Mouse (Mus musculus) E14TG2a.4 (cell line): ENCODE measurements at regions not wholly inside any gene's neighbourhood (a gene's known extent, or its start where the extent isn't known, plus 50 kb on each side); places are given as distances from the start of the nearest gene placed in this dataset.

Source experiments
- H3K27me3 ChIP-seq: 2 replicates; pipeline ENCODE4 v1.6.1; 2014; ENCODE audit warnings: low read length, control low read depth; ENCODE audit not compliant: insufficient read depth
- H3K36me3 ChIP-seq: 2 replicates; pipeline ENCODE4 v1.6.1; 2014; ENCODE audit warnings: low read length, control low read depth; ENCODE audit not compliant: insufficient read depth
- H3K4me1 ChIP-seq: replicated peaks from 2 replicates; pipeline ENCODE4 v1.6.1; 2014; ENCODE audit warnings: low read depth, low read length, control low read depth
- H3K4me3 ChIP-seq: replicated peaks from 2 replicates; pipeline ENCODE4 v1.5.1; 2014; ENCODE audit warnings: mild to moderate bottlenecking, low read length
- H3K9me3 ChIP-seq: 2 replicates; pipeline ENCODE4 v1.6.1; 2014; ENCODE audit warnings: low read length, control low read depth
- CTCF ChIP-seq: conservative IDR thresholded peaks from 2 replicates; pipeline ENCODE4 v1.5.1; 2014; ENCODE audit warnings: low read length
- NANOG ChIP-seq: IDR thresholded peaks from 2 replicates; pipeline ENCODE4 v1.6.1; 2014; ENCODE audit warnings: borderline replicate concordance, low read length, mixed read lengths
- POU5F1 ChIP-seq: IDR thresholded peaks from 2 replicates; pipeline ENCODE4 v1.6.1; 2014; ENCODE audit warnings: low read length, borderline replicate concordance

- Histone ChIP-seq H3K36me3 (no peaks in the 10 kb centered on the region), H3K4me3 (no peak overlapping the region), H3K27me3 (peaks cover 29% of the 10 kb centered on the region), H3K4me1 (peaks cover 14% of the 10 kb centered on the region), H3K9me3 (no peaks in the 10 kb centered on the region)
- no peak for TF ChIP-seq POU5F1
- TF ChIP-seq CTCF, result peak; percentile 67
- no peak for TF ChIP-seq NANOG
Observed at GRCm38 (mm10) chr12:99084144-99084543, 163.8 kb downstream of the Ttc8 start.

- Histone ChIP-seq H3K9me3 (no peaks in the 10 kb centered on the region), H3K27me3 (peaks cover 32% of the 10 kb centered on the region), H3K4me1 (peaks cover 14% of the 10 kb centered on the region), H3K4me3 (no peak overlapping the region), H3K36me3 (no peaks in the 10 kb centered on the region)
- TF ChIP-seq NANOG (no peak), CTCF (no peak), POU5F1 (no peak)
Observed at GRCm38 (mm10) chr12:99087286-99087685, 166.9 kb downstream of the Ttc8 start.

DNA sequence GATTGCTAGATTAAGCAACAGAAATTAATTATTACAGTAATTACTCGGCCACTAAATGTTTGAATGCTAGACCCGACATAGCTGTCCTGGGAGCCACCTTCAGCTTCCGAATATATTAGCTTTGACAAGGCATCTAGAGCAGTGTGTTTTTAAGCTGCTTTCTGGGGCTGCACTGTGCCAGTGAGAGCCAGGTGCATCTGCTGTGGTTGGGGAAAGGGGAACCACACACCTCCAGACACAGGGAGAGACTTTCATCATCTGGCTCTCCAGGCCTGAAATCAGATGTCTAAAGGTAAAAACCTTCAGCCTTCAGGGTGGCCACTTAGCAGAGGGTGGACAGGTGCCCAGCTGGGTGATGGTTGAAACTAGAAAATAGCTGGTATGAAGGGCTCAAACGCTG lies 171.4 kb downstream of the Ttc8 start:
- Histone ChIP-seq H3K4me1 (no peaks in the 10 kb centered on the region), H3K4me3 (no peak overlapping the region), H3K27me3 (peaks cover 38% of the 10 kb centered on the region), H3K36me3 (no peaks in the 10 kb centered on the region), H3K9me3 (no peaks in the 10 kb centered on the region)
- TF ChIP-seq POU5F1, result no peak
- no peak for TF ChIP-seq NANOG
- no peak for TF ChIP-seq CTCF

GRCm38 (mm10) chr12:99093151-99093550 lies 172.8 kb downstream of the Ttc8 start:
- peaks cover 31% of the 10 kb centered on the region for H3K27me3 ChIP-seq
- H3K4me3 ChIP-seq, result no peak overlapping the region
- H3K36me3 ChIP-seq, result no peaks in the 10 kb centered on the region
- TF ChIP-seq CTCF (no peak), POU5F1 (no peak), NANOG (no peak)
- no peaks in the 10 kb centered on the region for H3K9me3 ChIP-seq
- H3K4me1 ChIP-seq, result peaks cover 9% of the 10 kb centered on the region

DNA sequence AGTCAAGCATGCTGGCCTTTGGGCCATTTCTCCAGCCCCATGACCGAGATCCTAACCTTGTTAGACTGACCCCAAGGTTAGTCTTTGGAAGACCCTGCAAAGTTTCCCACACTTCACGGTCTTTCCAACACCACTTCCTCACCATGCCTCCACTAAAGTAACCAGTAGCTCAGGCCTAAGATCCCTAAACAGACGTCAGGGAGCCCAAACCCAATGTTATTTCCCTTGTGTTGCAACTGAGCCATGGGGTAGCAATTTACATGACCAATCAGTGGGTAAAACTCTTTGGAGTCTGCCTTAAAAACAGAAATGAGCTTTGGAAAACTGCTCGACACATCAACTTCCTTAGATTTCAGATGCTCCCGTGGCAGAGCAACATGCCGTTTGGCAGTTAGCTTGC lies 173.6 kb downstream of the Ttc8 start:
- H3K4me3 ChIP-seq, result no peak overlapping the region
- TF ChIP-seq CTCF, result no peak
- TF ChIP-seq NANOG, result no peak
- TF ChIP-seq POU5F1, result no peak
- H3K27me3 ChIP-seq, result peaks cover 32% of the 10 kb centered on the region
- H3K4me1 ChIP-seq, result peaks cover 9% of the 10 kb centered on the region
- H3K9me3 ChIP-seq, result no peaks in the 10 kb centered on the region
- H3K36me3 ChIP-seq, result no peaks in the 10 kb centered on the region

DNA sequence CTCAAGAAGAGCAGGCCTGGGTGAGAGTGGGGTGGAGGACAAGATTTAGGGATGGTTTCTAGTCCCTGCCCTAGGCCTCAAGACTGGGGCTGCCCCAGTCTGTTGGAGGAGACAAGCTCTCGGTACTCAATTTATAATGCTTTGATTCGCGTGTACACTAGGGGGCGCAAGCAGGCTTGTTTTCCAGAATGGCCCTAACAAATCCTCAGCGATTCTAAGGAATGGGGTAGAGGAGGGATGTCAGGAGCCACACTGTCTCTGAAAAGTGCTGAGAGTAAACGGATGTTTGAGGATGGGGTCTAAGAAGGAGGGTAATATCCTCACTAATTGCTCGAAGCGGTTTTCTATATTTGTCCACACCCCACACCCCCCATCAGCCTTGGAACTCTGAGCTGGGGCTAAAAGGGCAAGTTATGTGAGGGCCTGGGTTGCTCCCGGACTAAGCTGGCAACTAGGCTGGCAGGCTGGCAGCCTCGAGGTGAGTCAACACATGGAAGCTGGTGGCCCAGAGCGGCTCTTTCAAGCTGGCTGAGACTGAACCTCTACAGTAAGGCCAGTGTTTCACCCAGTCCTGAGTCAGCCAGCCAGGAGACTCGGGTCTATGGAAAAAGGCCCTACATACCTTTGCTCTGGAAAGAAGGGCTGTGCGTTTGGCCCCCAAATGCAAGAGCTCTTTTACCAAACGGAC lies 176.7 kb downstream of the Ttc8 start:
- Histone ChIP-seq H3K36me3 (no peaks in the 10 kb centered on the region), H3K4me1 (peaks cover 9% of the 10 kb centered on the region), H3K27me3 (peaks cover 21% of the 10 kb centered on the region), H3K9me3 (no peaks in the 10 kb centered on the region), H3K4me3 (no peak overlapping the region; the same call in 1 of the 2 replicates)
- TF ChIP-seq CTCF, result peak; percentile 71
- no peak for TF ChIP-seq POU5F1

DNA sequence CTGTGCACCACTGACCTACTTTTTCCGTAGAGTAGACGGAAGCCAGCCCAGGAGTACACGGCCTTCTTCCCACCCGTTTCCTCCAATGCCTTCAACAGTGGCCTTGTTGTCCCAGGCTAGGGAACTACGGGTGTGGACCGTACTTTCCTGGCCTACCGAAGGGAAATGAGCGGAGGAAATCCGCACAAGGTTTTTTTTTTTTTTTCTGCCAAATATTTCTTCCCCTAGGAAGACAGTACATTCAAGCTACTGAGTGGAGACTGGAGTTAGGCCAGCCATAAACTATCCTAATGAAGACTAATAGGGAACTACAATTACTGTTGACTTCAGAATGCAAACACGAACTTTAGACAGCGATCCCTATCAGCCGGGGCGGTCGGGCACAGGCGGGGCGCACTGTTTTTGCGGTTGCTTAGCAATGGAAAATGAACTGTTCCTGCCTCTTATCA lies 177.3 kb downstream of the Ttc8 start:
- Histone ChIP-seq H3K27me3 (peaks cover 21% of the 10 kb centered on the region), H3K36me3 (no peaks in the 10 kb centered on the region), H3K9me3 (no peaks in the 10 kb centered on the region), H3K4me1 (peaks cover 9% of the 10 kb centered on the region), H3K4me3 (no peak overlapping the region)
- TF ChIP-seq CTCF (no peak), NANOG (no peak), POU5F1 (no peak)

- H3K4me3 ChIP-seq, result no peak overlapping the region
- peaks cover 9% of the 10 kb centered on the region for H3K4me1 ChIP-seq
- peaks cover 13% of the 10 kb centered on the region for H3K27me3 ChIP-seq
- TF ChIP-seq POU5F1 (no peak), NANOG (no peak), CTCF (no peak)
- no peaks in the 10 kb centered on the region for H3K9me3 ChIP-seq
- H3K36me3 ChIP-seq, result no peaks in the 10 kb centered on the region
Observed at GRCm38 (mm10) chr12:99099881-99100280, 179.5 kb downstream of the Ttc8 start.

GRCm38 (mm10) chr12:99108616-99109015 lies 188.2 kb downstream of the Ttc8 start:
- Histone ChIP-seq H3K4me3 (no peak overlapping the region), H3K9me3 (peaks cover 8% of the 10 kb centered on the region; the same call in 1 of the 2 replicates)

More at GRCm38 (mm10) chr12:99108616-99109015, 188.2 kb downstream of the Ttc8 start:
- no peaks in the 10 kb centered on the region for H3K4me1 ChIP-seq
- no peak for TF ChIP-seq CTCF
- no peaks in the 10 kb centered on the region for H3K36me3 ChIP-seq
- H3K27me3 ChIP-seq, result no peaks in the 10 kb centered on the region
